Mouse (Mus musculus) megakaryocyte progenitor cell, adult 5-6 weeks (primary cell): ENCODE data around the gene Actn4. TPM values are rescaled to one million over a fixed set of nuclear protein-coding genes. Genes with fewer than 3 reads are reported as not detected.

Experiments
- ATAC-seq: replicated peaks from 2 replicates; pipeline ENCODE4 v1.8.0; 2016; ENCODE audit warnings: mild to moderate bottlenecking, moderate TSS enrichment, inconsistent platforms; ENCODE audit not compliant: poor library complexity
- total RNA-seq, 2 experiments: library from RNA; stranded (forward) in 1 of 2; stranded (reverse) in 1 of 2; fragments of 157-497, 149-512 nt in 1 of 2; fragments of 200-1000 nt in 1 of 2; gene quantifications; 2 replicates each; pipeline versions ENCODE4 v1.2.3 to v1.2.4; 2015 to 2017

Gene Actn4
- total RNA-seq, 2 experiments from 2014 or later = 47.1 to 87.2 TPM

- ATAC-seq = no peak
Measured at GRCm38 (mm10) chr7:28862817-28863499, 99.2 kb downstream of the Actn4 start.

GRCm38 (mm10) chr7:28860898-28861297 is 101.2 kb downstream of the Actn4 start:
- no peak for ATAC-seq

GRCm38 (mm10) chr7:28859953-28860352 is 102.2 kb downstream of the Actn4 start:
- no peak for ATAC-seq

- ATAC-seq = no peak
Measured at GRCm38 (mm10) chr7:28850642-28851041, 111.5 kb downstream of the Actn4 start.

- no peak for ATAC-seq
Measured at GRCm38 (mm10) chr7:28849700-28850236, 112.4 kb downstream of the Actn4 start.

GRCm38 (mm10) chr7:28847273-28847672 is 114.9 kb downstream of the Actn4 start:
- no peak for ATAC-seq

Other genes starting within 250 kb of the Actn4 start
- 1.6 and 2.2 TPM in 2 replicates for gene Fbxo17, start 245.5 kb downstream of the Actn4 start, total RNA-seq (2015)
- gene Fbxo17, start 245.5 kb downstream of the Actn4 start, total RNA-seq (2017) = 1.7 and 4.1 TPM in 2 replicates
- gene Mrps12, start 220.5 kb downstream of the Actn4 start, total RNA-seq (2015) = 104 and 122 TPM in 2 replicates
- 44.1 and 59.1 TPM in 2 replicates for gene Mrps12, start 220.5 kb downstream of the Actn4 start, total RNA-seq (2017)
- 8.1 and 8.8 TPM in 2 replicates for gene Sars2, start 220.3 kb downstream of the Actn4 start, total RNA-seq (2015)
- 13.5 and 15.7 TPM in 2 replicates for gene Sars2, start 220.3 kb downstream of the Actn4 start, total RNA-seq (2017)
- not detected in 2 replicates for gene Ccer2, start 206.2 kb downstream of the Actn4 start, total RNA-seq (2015)
- not detected in 2 replicates for gene Ccer2, start 206.2 kb downstream of the Actn4 start, total RNA-seq (2017)
- 41.4 and 47.5 TPM in 2 replicates for gene Sirt2, start 195.6 kb downstream of the Actn4 start, total RNA-seq (2015)
- gene Sirt2, start 195.6 kb downstream of the Actn4 start, total RNA-seq (2017) = 19.2 and 21.1 TPM in 2 replicates
- 14.7 and 18.4 TPM in 2 replicates for gene Nfkbib, start 194.8 kb downstream of the Actn4 start, total RNA-seq (2015)
- gene Nfkbib, start 194.8 kb downstream of the Actn4 start, total RNA-seq (2017) = 12.3 and 15.7 TPM in 2 replicates
- 47.6 and 48.3 TPM in 2 replicates for gene Rinl, start 173.4 kb downstream of the Actn4 start, total RNA-seq (2015)
- 53.9 and 56.3 TPM in 2 replicates for gene Rinl, start 173.4 kb downstream of the Actn4 start, total RNA-seq (2017)
- gene Hnrnpl, start 153.8 kb downstream of the Actn4 start, total RNA-seq (2015) = 419 and 433 TPM in 2 replicates
- gene Hnrnpl, start 153.8 kb downstream of the Actn4 start, total RNA-seq (2017) = 342 and 343 TPM in 2 replicates
- gene Ech1, start 137.1 kb downstream of the Actn4 start, total RNA-seq (2015) = 139 and 180 TPM in 2 replicates
- gene Ech1, start 137.1 kb downstream of the Actn4 start, total RNA-seq (2017) = 93.3 and 110 TPM in 2 replicates
- 16.1 and 22.9 TPM in 2 replicates for gene Lgals4, start 128.5 kb downstream of the Actn4 start, total RNA-seq (2015)
- gene Lgals4, start 128.5 kb downstream of the Actn4 start, total RNA-seq (2017) = 4.3 and 7.0 TPM in 2 replicates
- 0.52 TPM in 1 of 2 replicates, not detected in the other for gene Lgals7, start 98.5 kb downstream of the Actn4 start, total RNA-seq (2015)
- not detected in 2 replicates for gene Lgals7, start 98.5 kb downstream of the Actn4 start, total RNA-seq (2017)
- not detected in 2 replicates for gene Capn12, start 80.9 kb downstream of the Actn4 start, total RNA-seq (2015)
- gene Capn12, start 80.9 kb downstream of the Actn4 start, total RNA-seq (2017) = 0.24 TPM in 1 of 2 replicates, not detected in the other
- 248 and 305 TPM in 2 replicates for gene Eif3k, start 19.5 kb upstream of the Actn4 start, total RNA-seq (2015)
- 384 and 406 TPM in 2 replicates for gene Eif3k, start 19.5 kb upstream of the Actn4 start, total RNA-seq (2017)
- 38.5 and 49.8 TPM in 2 replicates for gene Map4k1, start 19.7 kb upstream of the Actn4 start, total RNA-seq (2015)
- 62.8 and 65.6 TPM in 2 replicates for gene Map4k1, start 19.7 kb upstream of the Actn4 start, total RNA-seq (2017)
- 0.24 and 1.1 TPM in 2 replicates for gene Ryr1, start 162.8 kb upstream of the Actn4 start, total RNA-seq (2015)
- 0.12 and 0.44 TPM in 2 replicates for gene Ryr1, start 162.8 kb upstream of the Actn4 start, total RNA-seq (2017)
- 1.8 and 3.3 TPM in 2 replicates for gene Rasgrp4, start 172.5 kb upstream of the Actn4 start, total RNA-seq (2015)
- gene Rasgrp4, start 172.5 kb upstream of the Actn4 start, total RNA-seq (2017) = 1.5 and 7.2 TPM in 2 replicates
- 19.4 and 24.1 TPM in 2 replicates for gene Fam98c, start 193.9 kb upstream of the Actn4 start, total RNA-seq (2015)
- 22.6 and 23.4 TPM in 2 replicates for gene Fam98c, start 193.9 kb upstream of the Actn4 start, total RNA-seq (2017)
- 0.76 and 1.2 TPM in 2 replicates for gene Ggn, start 207.9 kb upstream of the Actn4 start, total RNA-seq (2015)
- gene Ggn, start 207.9 kb upstream of the Actn4 start, total RNA-seq (2017) = 0.17 and 0.47 TPM in 2 replicates
- 0.56 and 2.3 TPM in 2 replicates for gene Spred3, start 208.1 kb upstream of the Actn4 start, total RNA-seq (2015)
- 0.91 and 2.4 TPM in 2 replicates for gene Spred3, start 208.1 kb upstream of the Actn4 start, total RNA-seq (2017)
- gene Psmd8, start 218.4 kb upstream of the Actn4 start, total RNA-seq (2015) = 169 and 191 TPM in 2 replicates
- gene Psmd8, start 218.4 kb upstream of the Actn4 start, total RNA-seq (2017) = 160 and 176 TPM in 2 replicates